Mouse (Mus musculus) E14TG2a.4 (cell line): ENCODE data around the gene Sept9.

Experiments
- CTCF ChIP-seq: conservative IDR thresholded peaks from 2 replicates; pipeline ENCODE4 v1.5.1; 2014; ENCODE audit warnings: low read length
- NANOG ChIP-seq: IDR thresholded peaks from 2 replicates; pipeline ENCODE4 v1.6.1; 2014; ENCODE audit warnings: borderline replicate concordance, low read length, mixed read lengths
- POU5F1 ChIP-seq: IDR thresholded peaks from 2 replicates; pipeline ENCODE4 v1.6.1; 2014; ENCODE audit warnings: low read length, borderline replicate concordance

DNA sequence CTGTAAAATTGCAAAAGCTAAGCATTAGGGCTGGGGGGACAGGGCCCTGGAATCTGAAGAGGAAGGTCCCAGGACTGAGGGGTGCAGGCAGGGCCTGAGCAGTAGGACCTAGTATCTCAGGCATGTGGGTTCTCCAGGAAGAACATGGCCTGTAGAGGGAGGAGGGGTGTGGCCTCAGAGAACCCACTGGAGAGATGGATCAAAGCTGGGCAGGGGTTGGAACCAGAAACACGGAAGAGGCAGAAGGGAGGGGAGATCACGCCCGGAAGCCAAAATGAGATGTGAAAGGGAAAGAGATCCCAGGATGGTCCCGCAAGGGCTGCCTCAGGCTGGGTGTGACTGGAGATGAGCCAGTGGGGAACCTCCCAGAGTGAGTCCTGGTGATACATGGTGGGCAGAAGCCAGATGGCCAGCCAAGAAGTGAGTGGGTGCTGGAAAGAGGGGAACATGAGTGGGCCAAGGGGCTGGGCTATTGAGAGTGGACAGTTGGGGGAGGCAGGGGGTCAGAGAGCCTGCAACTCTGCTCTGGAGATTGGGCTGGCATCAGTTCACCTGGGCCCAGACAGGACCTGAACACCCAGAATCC, 126.8 kb downstream of the Sept9 start:
- TF ChIP-seq CTCF: peak; percentile 20
- no peak for TF ChIP-seq POU5F1
- no peak for TF ChIP-seq NANOG
